Mouse (Mus musculus) left cerebral cortex, postnatal 4 days (tissue): ENCODE data around the gene Apol11a. TPM values are rescaled to one million over a fixed set of nuclear protein-coding genes. Genes with fewer than 3 reads are reported as not detected.
"Not testable (repeated sequence)": the region's sequence is repeated elsewhere in the genome, so short reads cannot be mapped to it uniquely, and the experiment has no call there.

Source experiments
- DNase-seq: peaks from one replicate; pipeline ENCODE4 v3.0.0-alpha.2; 2022
- intact Hi-C: fragments of 180-260 bp; cut with DNase I; formaldehyde crosslinking; loops from one replicate; pipeline ENCODE4 v1.15.1; 2025
- total RNA-seq, 2 experiments: library from RNA; stranded (reverse); gene quantifications; 2 replicates each; pipeline ENCODE4 v1.2.3; 2021

The Apol11a gene
- not detected for total RNA-seq

DNA sequence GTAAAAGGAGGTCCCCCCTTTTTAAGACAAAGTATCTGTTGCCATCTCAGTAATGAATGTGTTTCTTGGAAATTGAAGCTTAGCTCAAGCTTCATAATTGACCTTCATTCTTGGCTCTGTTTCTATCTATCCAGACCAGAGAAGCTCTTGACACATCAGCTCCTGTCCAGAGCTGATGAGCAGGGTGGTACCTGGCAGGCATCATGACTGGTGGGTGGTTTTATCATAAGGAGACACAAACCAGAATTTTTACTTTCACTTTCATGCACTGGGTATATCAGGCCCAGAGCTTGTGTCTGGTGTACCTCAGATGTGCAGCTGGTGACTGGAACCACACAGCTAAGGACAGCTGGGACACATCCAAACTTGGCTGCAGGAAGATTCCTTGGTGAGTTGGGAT, at the start of gene Apol11a:
Gene Apol11a (plus strand): TSS at position 306 of the 400 bp plus-strand sequence.
- DNase-seq, intact Hi-C loops: not testable (repeated sequence)

DNA sequence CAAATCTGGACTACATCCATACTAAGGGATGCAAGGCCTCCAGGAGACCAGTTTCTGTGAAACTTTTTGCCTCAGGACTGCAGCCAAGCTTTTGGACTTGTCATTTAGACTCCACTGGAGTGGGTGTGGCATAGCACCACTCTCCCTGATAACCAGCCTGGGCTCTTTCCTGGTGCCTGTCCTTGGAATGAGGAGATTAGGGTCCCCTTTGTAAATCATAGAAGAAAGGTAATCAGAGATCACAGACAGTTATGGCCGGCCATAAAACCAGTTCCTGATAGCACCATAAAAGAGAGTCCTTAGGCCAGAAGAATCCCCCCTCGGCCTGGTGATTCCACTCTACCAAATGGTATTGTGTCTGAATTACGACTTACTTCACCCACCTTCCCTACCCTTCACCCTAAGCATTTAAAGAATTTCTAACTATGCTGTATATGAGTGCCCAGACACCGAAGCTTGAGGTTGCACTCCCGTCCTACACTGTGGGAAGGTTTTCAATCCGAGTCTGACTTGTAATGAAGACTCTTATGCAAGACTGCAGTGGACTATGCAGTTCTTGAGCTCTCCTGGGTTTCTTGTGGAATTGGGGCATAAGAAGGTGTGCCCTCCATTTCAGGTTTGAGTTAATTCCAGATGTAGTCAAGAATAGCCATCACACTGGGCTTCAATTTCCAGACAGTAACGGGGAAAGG, 33.2 kb upstream of the Apol11a start:
- DNase-seq, intact Hi-C loops: not testable (repeated sequence)

DNA sequence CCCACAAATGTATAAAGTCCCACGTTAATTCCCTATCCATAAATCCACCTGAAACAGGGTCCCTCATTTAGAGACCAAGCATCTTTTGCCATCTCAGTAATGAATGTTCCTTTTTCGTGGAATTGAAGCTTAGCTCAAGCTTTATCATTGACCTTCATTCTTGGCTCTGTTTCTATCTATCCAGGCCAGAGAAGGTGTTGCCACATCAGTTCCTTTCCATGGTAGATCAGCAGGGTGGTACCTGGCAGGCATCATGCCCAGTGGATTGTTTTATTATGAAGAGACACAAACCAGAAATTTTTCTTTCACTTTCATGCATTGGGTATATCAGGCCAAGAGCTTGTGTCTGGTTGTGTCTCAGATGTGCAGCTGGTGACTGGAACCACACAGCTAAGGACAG, 31.4 kb upstream of the Apol11a start, which contains the start of gene Apol10a:
Gene Apol10a (plus strand): TSS at position 355 of the 400 bp plus-strand sequence.
- DNase-seq, intact Hi-C loops: not testable (repeated sequence)

DNA sequence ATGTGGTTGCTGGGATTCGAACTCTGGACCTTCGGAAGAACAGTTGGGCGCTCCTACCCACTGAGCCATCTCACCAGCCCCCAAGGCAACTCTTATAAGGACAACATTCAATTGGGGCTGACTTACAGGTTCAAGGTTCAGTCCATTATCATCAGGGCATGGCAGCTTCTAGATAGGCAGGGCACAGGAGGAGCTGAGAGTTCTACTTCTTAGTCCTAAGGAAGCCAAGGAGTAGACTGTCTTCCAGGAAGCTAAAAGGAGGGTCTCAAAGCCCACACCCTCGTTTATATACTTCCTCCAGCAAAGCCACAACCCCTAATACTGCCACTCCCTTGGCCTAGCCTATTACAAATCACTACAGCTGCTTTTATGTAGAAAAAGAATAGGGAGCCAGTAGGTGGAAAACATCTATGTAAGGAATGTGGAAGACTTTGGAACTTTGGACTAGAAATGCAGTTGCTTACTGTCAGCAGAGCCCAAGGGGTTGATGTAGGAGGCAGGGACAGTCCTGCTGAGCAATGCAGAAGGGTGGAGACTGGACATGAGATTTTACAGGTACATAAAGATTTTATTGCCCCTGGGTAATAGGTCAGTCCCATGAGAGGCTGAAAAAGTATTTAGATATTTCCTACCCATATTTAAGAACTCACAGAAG, 25.8 kb upstream of the Apol11a start:
- intact Hi-C loops = no loop called here
- DNase-seq = no peak

DNA sequence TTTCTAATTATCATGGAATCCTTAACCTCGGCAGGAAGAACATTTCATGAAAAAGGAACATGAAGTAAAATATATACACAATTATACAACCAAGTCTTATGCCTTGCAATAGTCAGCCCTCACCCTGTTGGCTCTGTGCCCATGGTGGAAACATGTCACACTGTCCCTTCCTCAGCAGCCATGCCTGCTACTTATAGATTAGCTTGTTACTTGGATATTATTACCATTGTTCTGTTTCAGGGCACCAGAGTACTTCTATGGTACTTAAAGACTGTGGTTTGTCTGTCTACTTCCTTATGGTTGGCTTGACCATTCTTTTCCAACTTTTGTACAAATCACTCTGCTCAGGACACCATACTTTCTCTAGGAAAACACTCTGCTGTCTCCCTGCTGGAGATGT, 14.9 kb upstream of the Apol11a start:
- intact Hi-C loops, DNase-seq: not testable (repeated sequence)

DNA sequence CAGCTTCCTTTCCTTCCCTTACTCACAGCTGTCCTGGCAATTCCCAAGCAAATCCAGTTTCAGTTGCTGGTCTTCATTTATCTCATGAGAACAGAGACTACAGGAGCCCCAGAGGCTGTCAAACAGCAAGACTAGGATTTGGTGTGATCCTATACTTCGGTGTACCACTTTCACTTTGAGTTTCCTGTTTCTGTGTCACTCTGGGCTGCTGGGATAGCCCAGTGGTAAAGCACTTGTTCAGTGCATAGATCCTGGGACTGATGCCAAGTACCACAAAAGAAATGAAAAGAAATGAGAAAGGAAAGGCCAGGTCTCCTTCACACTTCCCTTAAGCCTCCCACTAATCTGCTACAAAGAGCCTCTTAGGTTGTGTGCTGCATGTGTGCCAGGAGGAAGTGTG, 13.4 kb upstream of the Apol11a start:
- intact Hi-C loops, DNase-seq: not testable (repeated sequence)

DNA sequence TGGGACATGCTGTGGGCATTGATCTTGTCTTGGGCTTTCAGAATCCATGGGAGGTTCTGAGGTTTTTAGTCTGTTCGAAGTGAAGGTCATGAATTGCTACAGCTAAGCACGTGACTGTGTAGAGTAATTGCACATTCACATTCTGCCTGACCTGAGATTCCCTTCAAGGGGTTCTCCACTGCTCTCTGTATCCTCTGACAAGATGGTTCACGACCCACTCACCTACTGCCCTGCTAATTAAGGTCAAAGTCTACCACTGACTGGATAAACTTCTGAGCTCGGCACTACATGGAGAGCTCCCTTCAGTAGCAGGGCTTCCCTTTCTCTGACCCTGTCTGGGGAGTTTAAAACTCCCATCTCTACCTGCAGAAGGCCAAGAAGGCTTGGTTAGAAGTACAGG, 12.5 kb downstream of the Apol11a start:
- intact Hi-C loops = loop anchor here (5.0 kb wide), 1 partner anchor 112 kb away; no protein-coding TSS in a partner anchor
- DNase-seq = not testable (repeated sequence)

GRCm38 (mm10) chr15:77523186-77523843, 15.2 kb downstream of the Apol11a start:
- DNase-seq = peak; percentile 67
- intact Hi-C loops = loop anchor here (5.0 kb wide), 1 partner anchor 109 kb away; no protein-coding TSS in a partner anchor

DNA sequence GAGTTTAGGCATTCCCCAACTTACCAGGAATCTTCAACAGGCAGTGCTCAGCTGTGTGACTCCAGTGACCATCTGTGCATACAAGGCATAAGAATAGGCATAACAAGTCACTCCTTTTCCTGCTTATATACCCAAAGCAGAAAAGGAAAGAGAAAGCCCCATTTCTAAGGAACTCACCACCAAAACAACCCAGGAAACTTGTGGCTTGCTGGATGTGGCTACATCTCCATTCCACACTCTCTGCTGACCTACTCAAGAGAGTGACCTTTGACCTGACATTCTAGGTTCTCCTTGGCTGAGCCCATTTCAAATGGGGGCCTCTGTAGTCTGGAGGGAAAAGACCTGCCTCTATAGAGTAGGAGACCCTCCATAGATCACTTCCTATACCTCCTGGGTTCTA, 25.1 kb downstream of the Apol11a start, which contains the start of gene Apol7c:
Gene Apol7c (minus strand): TSS at position 101 of the 400 bp plus-strand sequence.
- DNase-seq = no peak
- intact Hi-C loops = no loop called here

GRCm38 (mm10) chr15:77539221-77539620, 31.1 kb downstream of the Apol11a start:
- DNase-seq, intact Hi-C loops: not testable (repeated sequence)

DNA sequence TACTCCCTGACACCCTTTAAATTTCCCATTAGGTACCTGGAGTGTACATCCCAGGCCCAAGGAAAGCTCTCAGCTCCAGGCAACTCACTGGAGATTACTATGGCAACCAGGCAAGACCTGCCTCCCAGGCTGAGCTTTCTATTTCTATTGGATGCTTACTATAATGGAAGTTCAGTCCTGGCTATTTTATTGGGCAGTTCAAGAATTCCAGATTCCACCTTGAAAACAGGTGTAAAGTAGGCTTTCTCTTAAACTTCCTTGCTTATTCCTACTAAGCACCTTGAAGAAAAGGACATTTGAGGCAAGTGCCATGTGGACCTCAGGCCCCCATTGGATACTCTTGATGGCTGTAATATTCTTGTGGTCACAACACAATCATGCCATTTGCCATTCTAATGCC, 53.7 kb downstream of the Apol11a start, which contains the start of gene 1700025B11Rik:
Gene 1700025B11Rik (minus strand): TSS at position 101 of the 400 bp plus-strand sequence.
- DNase-seq = no peak
- intact Hi-C loops = no loop called here

GRCm38 (mm10) chr15:77563219-77563618, 55.1 kb downstream of the Apol11a start:
- no peak for DNase-seq
- intact Hi-C loops = no loop called here

Other genes with a start within 250 kb of the Apol11a start
- gene Rbfox2, start 201.3 kb upstream of the Apol11a start, total RNA-seq = 100 to 1,000 TPM; 418 to 432 TPM
- not detected for gene Apol7a, start 109.2 kb upstream of the Apol11a start, total RNA-seq
- under 1 TPM in 1 of 2 experiments, not detected in 1; 0.22 TPM for gene Apol9a, start 97.1 kb upstream of the Apol11a start, total RNA-seq
- gene Apol7b, start 60.8 kb upstream of the Apol11a start, total RNA-seq = not detected
- gene Apol10a, start 31.2 kb upstream of the Apol11a start, total RNA-seq = not detected
- gene Apol7c, start 25.0 kb downstream of the Apol11a start, total RNA-seq = not detected
- gene 1700025B11Rik, start 53.6 kb downstream of the Apol11a start, total RNA-seq = not detected
- not detected for gene Apol10b, start 87.9 kb downstream of the Apol11a start, total RNA-seq
- gene Gm36245, start 91.0 kb downstream of the Apol11a start, total RNA-seq = not detected
- not detected for gene Apol11b, start 135.0 kb downstream of the Apol11a start, total RNA-seq
- not detected for gene Apol7e, start 190.6 kb downstream of the Apol11a start, total RNA-seq
- under 1 TPM in 1 of 2 experiments, not detected in 1; 0.22 TPM for gene Apol9b, start 220.8 kb downstream of the Apol11a start, total RNA-seq
- gene Apol8, start 248.7 kb downstream of the Apol11a start, total RNA-seq = under 1 TPM; 0.48 to 0.97 TPM